Mouse (Mus musculus) MEL (cell line): Measurements from ENCODE around the gene Usmg5. TPM values are rescaled to one million over a fixed set of nuclear protein-coding genes. Genes with fewer than 3 reads are reported as not detected.

Experiments
- DNase-seq: peaks from one replicate; pipeline ENCODE4 v3.0.0; 2011; ENCODE audit warnings: low read depth, low spot score
- H3K27ac ChIP-seq: 2 replicates; pipeline ENCODE4 v1.5.1; 2012; ENCODE audit warnings: low read depth, mild to moderate bottlenecking, control low read depth, low read length, moderate library complexity; ENCODE audit not compliant: control insufficient read depth
- H3K27me3 ChIP-seq, 2 experiments: fragments of 150-350 bp in 1 of 2; sonication (generic) in 1 of 2; 2 replicates each; pipeline ENCODE4 v1.6.1; 2012; ENCODE audit warnings: low read length in 2 of 2, mild to moderate bottlenecking in 2 of 2, improper control_type of control experiment in 1 of 2, moderate library complexity in 1 of 2; ENCODE audit not compliant: insufficient read depth in 2 of 2, control insufficient read depth in 1 of 2
- H3K36me3 ChIP-seq, 2 experiments: 2 replicates each; pipeline ENCODE4 v1.6.1; 2012 to 2014; ENCODE audit warnings: low read length in 2 of 2, improper control_type of control experiment in 1 of 2, inconsistent platforms in 1 of 2, mild to moderate bottlenecking in 1 of 2; ENCODE audit not compliant: insufficient read depth in 2 of 2, control insufficient read depth in 1 of 2
- H3K4me1 ChIP-seq, 2 experiments: fragments of 150-350 bp in 1 of 2; sonication (generic) in 1 of 2; 2 replicates each; pipeline ENCODE4 v1.6.1; 2012; ENCODE audit warnings: low read length in 2 of 2, improper control_type of control experiment in 1 of 2, mild to moderate bottlenecking in 1 of 2; ENCODE audit not compliant: insufficient read depth in 2 of 2, control insufficient read depth in 1 of 2
- H3K4me3 ChIP-seq, 2 experiments: fragments of 150-350 bp in 1 of 2; sonication (generic) in 1 of 2; 2 replicates each; pipeline ENCODE4 v1.5.1; 2012; ENCODE audit warnings: low read depth in 2 of 2, low read length in 2 of 2, mild to moderate bottlenecking in 2 of 2, moderate library complexity in 2 of 2, control low read depth in 1 of 2, improper control_type of control experiment in 1 of 2; ENCODE audit not compliant: control insufficient read depth in 1 of 2, insufficient read depth in 1 of 2
- H3K79me2 ChIP-seq: 2 replicates; pipeline ENCODE4 v1.6.1; 2012; ENCODE audit warnings: mild to moderate bottlenecking, low read length, moderate library complexity; ENCODE audit not compliant: control insufficient read depth, poor library complexity, insufficient read depth
- H3K9ac ChIP-seq: 2 replicates; pipeline ENCODE4 v1.6.1; 2012; ENCODE audit warnings: low read depth, mild to moderate bottlenecking, control low read depth, low read length, moderate library complexity; ENCODE audit not compliant: control insufficient read depth, poor library complexity, severe bottlenecking
- H3K9me3 ChIP-seq: fragments of 150-350 bp; sonication (generic); replicated peaks from 2 replicates; pipeline ENCODE4 v1.6.1; 2012; ENCODE audit warnings: mild to moderate bottlenecking, low read length, improper control_type of control experiment, moderate library complexity; ENCODE audit not compliant: insufficient read depth
- CHD1 ChIP-seq: IDR thresholded peaks from 2 replicates; pipeline ENCODE4 v1.6.1; 2012; ENCODE audit warnings: low read depth, mild to moderate bottlenecking, inconsistent platforms, low read length, improper control_type of control experiment
- EP300 ChIP-seq, 2 experiments: IDR thresholded peaks; 2 replicates each; pipeline ENCODE4 v1.6.1; 2011; ENCODE audit warnings: improper control_type of control experiment in 2 of 2, low read length in 2 of 2, low read depth in 1 of 2, mild to moderate bottlenecking in 1 of 2
- ETS1 ChIP-seq: IDR thresholded peaks from 2 replicates; pipeline ENCODE4 v1.6.1; 2012; ENCODE audit warnings: low read depth, mild to moderate bottlenecking, inconsistent platforms, low read length, improper control_type of control experiment, moderate library complexity
- GATA1 ChIP-seq: IDR thresholded peaks from 2 replicates; pipeline ENCODE4 v1.6.1; 2011; ENCODE audit warnings: low read depth, low read length, improper control_type of control experiment
- HCFC1 ChIP-seq: IDR thresholded peaks from 2 replicates; pipeline ENCODE4 v1.6.1; 2012; ENCODE audit warnings: low read depth, mild to moderate bottlenecking, inconsistent platforms, low read length, improper control_type of control experiment, moderate library complexity
- JUND ChIP-seq: IDR thresholded peaks from 2 replicates; pipeline ENCODE4 v1.6.1; 2011; ENCODE audit warnings: low read depth, mild to moderate bottlenecking, improper control_type of control experiment, low read length
- MAX ChIP-seq: IDR thresholded peaks from 2 replicates; pipeline ENCODE4 v1.6.1; 2011; ENCODE audit warnings: low read length, improper control_type of control experiment
- MAZ ChIP-seq: IDR thresholded peaks from 2 replicates; pipeline ENCODE4 v1.6.1; 2012; ENCODE audit warnings: low read depth, mild to moderate bottlenecking, inconsistent platforms, low read length, improper control_type of control experiment
- MEF2A ChIP-seq: IDR thresholded peaks from 2 replicates; pipeline ENCODE4 v1.6.1; 2014; ENCODE audit warnings: low read depth, mild to moderate bottlenecking, inconsistent platforms, low read length, improper control_type of control experiment; ENCODE audit not compliant: poor library complexity, insufficient replicate concordance, severe bottlenecking; ENCODE audit errors: extremely low read depth
- MXI1 ChIP-seq: IDR thresholded peaks from 2 replicates; pipeline ENCODE4 v1.6.1; 2011; ENCODE audit warnings: mild to moderate bottlenecking, low read depth, low read length, improper control_type of control experiment
- MYB ChIP-seq: IDR thresholded peaks from 2 replicates; pipeline ENCODE4 v1.6.1; 2011; ENCODE audit warnings: mild to moderate bottlenecking, low read depth, low read length, improper control_type of control experiment
- MYC ChIP-seq: IDR thresholded peaks from 2 replicates; pipeline ENCODE4 v1.6.1; 2011; ENCODE audit warnings: low read depth, mild to moderate bottlenecking, low read length, improper control_type of control experiment, moderate library complexity
- NELFE ChIP-seq: IDR thresholded peaks from 2 replicates; pipeline ENCODE4 v1.6.1; 2011; ENCODE audit warnings: low read depth, low read length, improper control_type of control experiment
- POLR2A ChIP-seq, 2 experiments: IDR thresholded peaks; 2 replicates each; pipeline ENCODE4 v1.6.1; 2011 to 2012; ENCODE audit warnings: low read length in 2 of 2, mild to moderate bottlenecking in 2 of 2, control low read depth in 1 of 2, improper control_type of control experiment in 1 of 2, low read depth in 1 of 2, moderate library complexity in 1 of 2; ENCODE audit not compliant: control insufficient read depth in 1 of 2, insufficient read depth in 1 of 2, poor library complexity in 1 of 2
- POLR2AphosphoS2 ChIP-seq: IDR thresholded peaks from 2 replicates; pipeline ENCODE4 v1.6.1; 2011; ENCODE audit warnings: low read length, improper control_type of control experiment
- SIN3A ChIP-seq: IDR thresholded peaks from 2 replicates; pipeline ENCODE4 v1.6.1; 2012; ENCODE audit warnings: low read length, improper control_type of control experiment, inconsistent platforms
- SMC3 ChIP-seq: IDR thresholded peaks from 2 replicates; pipeline ENCODE4 v1.6.1; 2011; ENCODE audit warnings: low read depth, low read length, improper control_type of control experiment
- TAL1 ChIP-seq: IDR thresholded peaks from 2 replicates; pipeline ENCODE4 v1.6.1; 2012; ENCODE audit warnings: mild to moderate bottlenecking, inconsistent platforms, low read length, moderate library complexity, mixed read lengths
- TBP ChIP-seq: IDR thresholded peaks from 2 replicates; pipeline ENCODE4 v1.8.0; 2011; ENCODE audit warnings: low read depth, low read length, improper control_type of control experiment
- TCF12 ChIP-seq: IDR thresholded peaks from 2 replicates; pipeline ENCODE4 v1.6.1; 2014; ENCODE audit warnings: low read depth, mild to moderate bottlenecking, inconsistent platforms, low read length, improper control_type of control experiment, moderate library complexity
- UBTF ChIP-seq: IDR thresholded peaks from 2 replicates; pipeline ENCODE4 v1.6.1; 2012; ENCODE audit warnings: low read depth, mild to moderate bottlenecking, inconsistent platforms, low read length, improper control_type of control experiment, moderate library complexity, borderline replicate concordance; ENCODE audit not compliant: insufficient read depth
- USF1 ChIP-seq: IDR thresholded peaks from 2 replicates; pipeline ENCODE4 v1.6.1; 2014; ENCODE audit warnings: low read depth, mild to moderate bottlenecking, inconsistent platforms, low read length, improper control_type of control experiment, moderate library complexity
- ZC3H11A ChIP-seq: IDR thresholded peaks from 2 replicates; pipeline ENCODE4 v1.6.1; 2012; ENCODE audit warnings: low read depth, mild to moderate bottlenecking, inconsistent platforms, low read length, improper control_type of control experiment
- ZKSCAN1 ChIP-seq: IDR thresholded peaks from 2 replicates; pipeline ENCODE4 v1.6.1; 2012; ENCODE audit warnings: low read depth, mild to moderate bottlenecking, inconsistent platforms, low read length, improper control_type of control experiment, moderate library complexity
- polyA plus RNA-seq, 2 experiments: library from polyadenylated mRNA; stranded (reverse) in 1 of 2; unstranded in 1 of 2; fragments of >175 nt in 1 of 2; fragments of >200 nt in 1 of 2; gene quantifications; 2 replicates each; pipeline versions ENCODE4 v1.2.1 to v1.2.4; 2012; ENCODE audit warnings: low replicate concordance in 2 of 2, low read depth in 1 of 2; ENCODE audit not compliant: insufficient read length in 2 of 2, insufficient read depth in 1 of 2, missing spikeins in 1 of 2
- total RNA-seq: library from RNA; depleted of rRNA; stranded (reverse); fragments of 300-350 nt; gene quantifications from 2 replicates; pipeline ENCODE4 v1.2.3, GENCODE M21; 2012

Gene Usmg5
- total and polyA plus RNA-seq, 3 experiments: 745 to 750 TPM; not detected in 1

- no peaks in the 10 kb centered on the region for H3K27me3 ChIP-seq
- peaks cover 6% of the 10 kb centered on the region; the same call in 1 of the 2 replicates for H3K79me2 ChIP-seq
- peak; percentile 94 for DNase-seq
- H3K36me3 ChIP-seq: peaks cover 0 to 26% of the 10 kb centered on the region in 2 experiments; a peak in 2 of 4 replicates
- H3K4me3 ChIP-seq: peak overlapping the region; percentile 88 to 89
- H3K9ac ChIP-seq: peak overlapping the region; percentile 95
- H3K9me3 ChIP-seq: no peaks in the 10 kb centered on the region
- no peak for TF ChIP-seq POLR2AphosphoS2
- TF ChIP-seq ETS1: peak; percentile 51; the same call in 1 of the 2 replicates
- TF ChIP-seq USF1: no peak
- TF ChIP-seq GATA1: peak; percentile 18; the same call in 1 of the 2 replicates
- TF ChIP-seq CHD1: no peak
- no peak for TF ChIP-seq UBTF
- TF ChIP-seq ZC3H11A: no peak
- peak; percentile 84 for TF ChIP-seq MYC
- TF ChIP-seq MAX: peak; percentile 83
- no peak for TF ChIP-seq ZKSCAN1
- TF ChIP-seq JUND: no peak
- TF ChIP-seq TBP: peak; percentile 81
- peak in 1 of 2 experiments; percentile 73; a peak in 2 of 4 replicates for TF ChIP-seq POLR2A (IDR thresholded peaks at IDR 0.05; ENCODE audit: control insufficient read depth in 1 of 2, insufficient read depth in 1 of 2, low read depth in 1 of 2, low read length in 2 of 2, poor library complexity in 1 of 2)
- TF ChIP-seq HCFC1: 0 out of 2 replicates have a peak, but pooled peaks have one; percentile 6
- TF ChIP-seq TCF12: peak; percentile 58
- peak; percentile 62 for TF ChIP-seq NELFE
- TF ChIP-seq MEF2A: no peak
- no peak for TF ChIP-seq MYB
- peak; percentile 59 to 70 for TF ChIP-seq EP300 (IDR thresholded peaks at IDR 0.05; ENCODE audit: low read depth in 1 of 2, low read length in 2 of 2)
- peak; percentile 87 for TF ChIP-seq TAL1
- peak; percentile 92 for TF ChIP-seq MXI1
- peak; percentile 79 for TF ChIP-seq SIN3A
- TF ChIP-seq SMC3: no peak
- no peak for TF ChIP-seq MAZ
- H3K27ac ChIP-seq: peak overlapping the region; percentile 80
- peaks cover 8 to 40% of the 10 kb centered on the region in 2 experiments for H3K4me1 ChIP-seq
These were observed 46.7 kb upstream of the Usmg5 start for GRCm38 (mm10) chr19:47137051-47137581.
